Mouse (Mus musculus) common myeloid progenitor, adult 5-6 weeks (primary cell): ENCODE data around the gene Dbp. TPM values are rescaled to one million over a fixed set of nuclear protein-coding genes. Genes with fewer than 3 reads are reported as not detected.
"Not testable (repeated sequence)": the region's sequence is repeated elsewhere in the genome, so short reads cannot be mapped to it uniquely, and the experiment has no call there.

ENCODE experiments used
- ATAC-seq: replicated peaks from 2 replicates; pipeline ENCODE4 v1.8.0; 2016; ENCODE audit warnings: low read depth, mild to moderate bottlenecking, moderate TSS enrichment, inconsistent platforms; ENCODE audit not compliant: poor library complexity, severe bottlenecking
- total RNA-seq: library from RNA; stranded (forward); fragments of 200-1000, 187-1606 nt; gene quantifications from 2 replicates; pipeline ENCODE4 v1.2.3, GENCODE M21; 2017

Dbp gene
- 7.7 and 12.1 TPM in 2 replicates for total RNA-seq

GRCm38 (mm10) chr7:45704730-45705442 is at the start of gene Dbp:
Dbp (plus strand) TSS chr7:45705088.
- peak; percentile 75 for ATAC-seq

GRCm38 (mm10) chr7:45660746-45661478 is 44.0 kb upstream of the Dbp start:
- peak; percentile 85 for ATAC-seq

- not testable (repeated sequence) for ATAC-seq
Observed at GRCm38 (mm10) chr7:45661702-45662101, 43.2 kb upstream of the Dbp start.

- ATAC-seq, result no peak
Observed at GRCm38 (mm10) chr7:45665303-45666138, 39.4 kb upstream of the Dbp start.

- no peak for ATAC-seq
Observed at GRCm38 (mm10) chr7:45666161-45666560, 38.7 kb upstream of the Dbp start, which contains the start of gene Fut2. Fut2 (minus strand) TSS chr7:45666394.

- no peak for ATAC-seq
Observed at GRCm38 (mm10) chr7:45667761-45668160, 37.1 kb upstream of the Dbp start.

GRCm38 (mm10) chr7:45668921-45669320 is 36.0 kb upstream of the Dbp start:
- ATAC-seq, result no peak

GRCm38 (mm10) chr7:45677627-45678295 is 27.1 kb upstream of the Dbp start:
- ATAC-seq, result no peak

GRCm38 (mm10) chr7:45678513-45678912 is 26.4 kb upstream of the Dbp start:
- no peak for ATAC-seq

GRCm38 (mm10) chr7:45679966-45680621 is 24.8 kb upstream of the Dbp start:
- no peak for ATAC-seq

- peak; percentile 39 for ATAC-seq
Observed at GRCm38 (mm10) chr7:45681046-45681736, 23.7 kb upstream of the Dbp start.

GRCm38 (mm10) chr7:45682144-45683126 is 22.5 kb upstream of the Dbp start:
- peak; percentile 88 for ATAC-seq

- no peak for ATAC-seq
Observed at GRCm38 (mm10) chr7:45683396-45684050, 21.4 kb upstream of the Dbp start, which contains the start of gene Ntn5. Ntn5 (plus strand) TSS chr7:45684022.

- no peak for ATAC-seq
Observed at GRCm38 (mm10) chr7:45685811-45686210, 19.1 kb upstream of the Dbp start.

GRCm38 (mm10) chr7:45686841-45687240 is 18.0 kb upstream of the Dbp start:
- ATAC-seq, result no peak

GRCm38 (mm10) chr7:45689099-45689498 is 15.8 kb upstream of the Dbp start:
- ATAC-seq, result 0 out of 2 replicates have a peak, but pooled peaks have one; percentile 30

GRCm38 (mm10) chr7:45689800-45690199 is 15.1 kb upstream of the Dbp start:
- no peak for ATAC-seq
